Mouse (Mus musculus) E14TG2a.4 (cell line): ENCODE measurements around the gene Mettl8.

Source experiments
- CTCF ChIP-seq: conservative IDR thresholded peaks from 2 replicates; pipeline ENCODE4 v1.5.1; 2014; ENCODE audit warnings: low read length
- NANOG ChIP-seq: IDR thresholded peaks from 2 replicates; pipeline ENCODE4 v1.6.1; 2014; ENCODE audit warnings: borderline replicate concordance, low read length, mixed read lengths

GRCm38 (mm10) chr2:70922814-70923213 is 132.6 kb downstream of the Mettl8 start:
- no peak for TF ChIP-seq CTCF
- no peak for TF ChIP-seq NANOG
